Mouse (Mus musculus): ENCODE data around the gene Gm5134. TPM values are rescaled to one million over a fixed set of nuclear protein-coding genes. Genes with fewer than 3 reads are reported as not detected.

The Gm5134 gene
- polyA plus RNA-seq, 1 experiment from 2014 or later: not detected

- WGBS: 21% methylated on average over 3 of the region's 3 CpGs
- Histone ChIP-seq H3K4me1 (ENCODE audit: control insufficient read depth, insufficient read depth, low read depth, low read length) (no peaks in the 10 kb centered on the region), H3K9me3 (ENCODE audit: control insufficient read depth, low read length) (no peaks in the 10 kb centered on the region), H3K36me3 (ENCODE audit: control insufficient read depth, insufficient read depth, low read length) (no peaks in the 10 kb centered on the region), H3K4me2 (ENCODE audit: low read length) (no peak overlapping the region), H3K27me3 (replicated peaks; ENCODE audit: control insufficient read depth, insufficient read depth, low read length) (no peaks in the 10 kb centered on the region), H3K4me3 (ENCODE audit: low read length) (no peak overlapping the region), H3K9ac (ENCODE audit: low read depth, low read length) (no peak overlapping the region), H3K27ac (ENCODE audit: low read depth, low read length) (no peak overlapping the region)
- no peak for ATAC-seq
Measured at GRCm38 (mm10) chr10:76002101-76002521, 47.8 kb downstream of the Gm5134 start.

GRCm38 (mm10) chr10:76002615-76003014 lies 48.3 kb downstream of the Gm5134 start:
- Histone ChIP-seq H3K4me3 (ENCODE audit: low read length) (no peak overlapping the region), H3K9ac (ENCODE audit: low read depth, low read length) (no peak overlapping the region), H3K36me3 (ENCODE audit: control insufficient read depth, insufficient read depth, low read length) (no peaks in the 10 kb centered on the region), H3K27me3 (replicated peaks; ENCODE audit: control insufficient read depth, insufficient read depth, low read length) (no peaks in the 10 kb centered on the region), H3K9me3 (ENCODE audit: control insufficient read depth, low read length) (no peaks in the 10 kb centered on the region), H3K4me1 (ENCODE audit: control insufficient read depth, insufficient read depth, low read depth, low read length) (no peaks in the 10 kb centered on the region), H3K27ac (ENCODE audit: low read depth, low read length) (no peak overlapping the region), H3K4me2 (ENCODE audit: low read length) (no peak overlapping the region)
- ATAC-seq: no peak
- 35% methylated on average over 2 of the region's 2 CpGs for WGBS

- Histone ChIP-seq H3K9ac (ENCODE audit: low read depth, low read length) (no peak overlapping the region), H3K9me3 (ENCODE audit: control insufficient read depth, low read length) (no peaks in the 10 kb centered on the region), H3K27ac (ENCODE audit: low read depth, low read length) (no peak overlapping the region), H3K4me1 (ENCODE audit: control insufficient read depth, insufficient read depth, low read depth, low read length) (no peaks in the 10 kb centered on the region), H3K27me3 (replicated peaks; ENCODE audit: control insufficient read depth, insufficient read depth, low read length) (no peaks in the 10 kb centered on the region), H3K36me3 (ENCODE audit: control insufficient read depth, insufficient read depth, low read length) (no peaks in the 10 kb centered on the region), H3K4me3 (ENCODE audit: low read length) (no peak overlapping the region), H3K4me2 (ENCODE audit: low read length) (no peak overlapping the region)
- ATAC-seq: no peak
- 94% methylated on average over 2 of the region's 2 CpGs for WGBS
Measured at GRCm38 (mm10) chr10:76003221-76003620, 48.9 kb downstream of the Gm5134 start.

GRCm38 (mm10) chr10:76006385-76006784 lies 52.1 kb downstream of the Gm5134 start:
- Histone ChIP-seq H3K36me3 (ENCODE audit: control insufficient read depth, insufficient read depth, low read length) (no peaks in the 10 kb centered on the region), H3K4me2 (ENCODE audit: low read length) (no peak overlapping the region), H3K9ac (ENCODE audit: low read depth, low read length) (no peak overlapping the region), H3K4me3 (ENCODE audit: low read length) (no peak overlapping the region), H3K9me3 (ENCODE audit: control insufficient read depth, low read length) (no peaks in the 10 kb centered on the region), H3K27ac (ENCODE audit: low read depth, low read length) (no peak overlapping the region), H3K4me1 (ENCODE audit: control insufficient read depth, insufficient read depth, low read depth, low read length) (no peaks in the 10 kb centered on the region), H3K27me3 (replicated peaks; ENCODE audit: control insufficient read depth, insufficient read depth, low read length) (no peaks in the 10 kb centered on the region)
- no peak for ATAC-seq
- WGBS: 92% methylated on average over 6 of the region's 6 CpGs

- Histone ChIP-seq H3K27me3 (replicated peaks; ENCODE audit: control insufficient read depth, insufficient read depth, low read length) (no peaks in the 10 kb centered on the region), H3K9me3 (ENCODE audit: control insufficient read depth, low read length) (no peaks in the 10 kb centered on the region), H3K9ac (ENCODE audit: low read depth, low read length) (no peak overlapping the region), H3K36me3 (ENCODE audit: control insufficient read depth, insufficient read depth, low read length) (no peaks in the 10 kb centered on the region), H3K4me1 (ENCODE audit: control insufficient read depth, insufficient read depth, low read depth, low read length) (no peaks in the 10 kb centered on the region), H3K4me3 (ENCODE audit: low read length) (no peak overlapping the region), H3K4me2 (ENCODE audit: low read length) (no peak overlapping the region), H3K27ac (ENCODE audit: low read depth, low read length) (no peak overlapping the region)
- 76% methylated on average over 3 of the region's 3 CpGs for WGBS
- ATAC-seq: no peak
Measured at GRCm38 (mm10) chr10:76009812-76010211, 55.5 kb downstream of the Gm5134 start.

GRCm38 (mm10) chr10:76012922-76013321 lies 58.6 kb downstream of the Gm5134 start:
- Histone ChIP-seq H3K4me2 (ENCODE audit: low read length) (no peak overlapping the region), H3K9ac (ENCODE audit: low read depth, low read length) (no peak overlapping the region), H3K27me3 (replicated peaks; ENCODE audit: control insufficient read depth, insufficient read depth, low read length) (no peaks in the 10 kb centered on the region), H3K4me1 (ENCODE audit: control insufficient read depth, insufficient read depth, low read depth, low read length) (no peaks in the 10 kb centered on the region), H3K36me3 (ENCODE audit: control insufficient read depth, insufficient read depth, low read length) (no peaks in the 10 kb centered on the region), H3K9me3 (ENCODE audit: control insufficient read depth, low read length) (no peaks in the 10 kb centered on the region), H3K4me3 (ENCODE audit: low read length) (no peak overlapping the region), H3K27ac (ENCODE audit: low read depth, low read length) (no peak overlapping the region)
- no peak for ATAC-seq
- 77% methylated on average over 6 of the region's 6 CpGs for WGBS

GRCm38 (mm10) chr10:76016886-76017285 lies 62.6 kb downstream of the Gm5134 start:
- 90% methylated on average over 3 of the region's 3 CpGs for WGBS
- Histone ChIP-seq H3K27me3 (replicated peaks; ENCODE audit: control insufficient read depth, insufficient read depth, low read length) (no peaks in the 10 kb centered on the region), H3K4me2 (ENCODE audit: low read length) (no peak overlapping the region), H3K4me1 (ENCODE audit: control insufficient read depth, insufficient read depth, low read depth, low read length) (no peaks in the 10 kb centered on the region), H3K4me3 (ENCODE audit: low read length) (no peak overlapping the region), H3K9ac (ENCODE audit: low read depth, low read length) (no peak overlapping the region), H3K27ac (ENCODE audit: low read depth, low read length) (no peak overlapping the region), H3K9me3 (ENCODE audit: control insufficient read depth, low read length) (no peaks in the 10 kb centered on the region), H3K36me3 (ENCODE audit: control insufficient read depth, insufficient read depth, low read length) (no peaks in the 10 kb centered on the region)
- ATAC-seq: no peak

- no peaks in the 10 kb centered on the region for H3K4me1 ChIP-seq (ENCODE audit: control insufficient read depth, insufficient read depth, low read depth, low read length)
- no peak overlapping the region for H3K9ac ChIP-seq (ENCODE audit: low read depth, low read length)
- H3K27me3 ChIP-seq (replicated peaks; ENCODE audit: control insufficient read depth, insufficient read depth, low read length): no peaks in the 10 kb centered on the region
- no peak overlapping the region for H3K4me2 ChIP-seq (ENCODE audit: low read length)
- WGBS: 87% methylated on average over 3 of the region's 3 CpGs
- H3K27ac ChIP-seq (ENCODE audit: low read depth, low read length): no peak overlapping the region
- no peaks in the 10 kb centered on the region for H3K36me3 ChIP-seq (ENCODE audit: control insufficient read depth, insufficient read depth, low read length)
- no peak overlapping the region for H3K4me3 ChIP-seq (ENCODE audit: low read length)
- ATAC-seq: no peak
- H3K9me3 ChIP-seq (ENCODE audit: control insufficient read depth, low read length): peaks cover 4% of the 10 kb centered on the region; the same call in 1 of the 2 replicates
Measured at GRCm38 (mm10) chr10:76021728-76022127, 67.4 kb downstream of the Gm5134 start.

- H3K9me3 ChIP-seq (ENCODE audit: control insufficient read depth, low read length): peaks cover 4% of the 10 kb centered on the region; the same call in 1 of the 2 replicates
- no peaks in the 10 kb centered on the region for H3K27me3 ChIP-seq (replicated peaks; ENCODE audit: control insufficient read depth, insufficient read depth, low read length)
- H3K9ac ChIP-seq (ENCODE audit: low read depth, low read length): no peak overlapping the region
- H3K4me2 ChIP-seq (ENCODE audit: low read length): no peak overlapping the region
- H3K4me3 ChIP-seq (ENCODE audit: low read length): no peak overlapping the region
- ATAC-seq: no peak
- no peaks in the 10 kb centered on the region for H3K4me1 ChIP-seq (ENCODE audit: control insufficient read depth, insufficient read depth, low read depth, low read length)
- H3K27ac ChIP-seq (ENCODE audit: low read depth, low read length): no peak overlapping the region
- no peaks in the 10 kb centered on the region for H3K36me3 ChIP-seq (ENCODE audit: control insufficient read depth, insufficient read depth, low read length)
- WGBS: 95% methylated on average over 6 of the region's 6 CpGs
Measured at GRCm38 (mm10) chr10:76023921-76024320, 69.6 kb downstream of the Gm5134 start.
